Mouse (Mus musculus) olfactory bulb, adult 2 months (tissue): ENCODE results near the gene Kif21a.

Source experiments
- CTCF ChIP-seq: fragments of 200-500 bp; IDR thresholded peaks from 2 replicates; pipeline ENCODE4 v1.5.1; 2012; ENCODE audit warnings: low read depth, mild to moderate bottlenecking, low read length, moderate library complexity; ENCODE audit not compliant: insufficient read depth
- POLR2A ChIP-seq: fragments of 200-500 bp; IDR thresholded peaks from 2 replicates; pipeline ENCODE4 v1.6.1; 2012; ENCODE audit warnings: mild to moderate bottlenecking, low read depth, low read length, moderate library complexity; ENCODE audit not compliant: insufficient read depth

DNA sequence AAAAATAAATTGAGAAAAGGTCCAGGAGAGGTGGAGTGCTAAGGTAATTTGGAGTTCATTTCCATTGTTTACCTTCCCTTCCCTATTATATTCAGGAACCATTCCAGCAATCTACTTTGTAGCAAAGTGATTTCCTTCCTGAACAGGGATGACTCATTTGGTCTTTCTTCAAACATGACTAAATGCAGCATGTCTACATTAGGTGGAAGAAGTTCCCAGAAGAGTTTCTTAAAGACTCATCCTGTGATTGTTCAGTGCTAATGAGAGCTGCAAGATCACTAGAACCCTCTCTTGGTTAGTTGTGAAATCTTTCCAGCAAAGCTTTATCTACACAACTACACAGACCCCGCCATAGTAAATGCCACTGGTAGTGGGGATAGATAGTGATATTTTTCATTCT, 22.7 kb upstream of the Kif21a start:
- no peak for TF ChIP-seq CTCF
- TF ChIP-seq POLR2A = no peak
